Mouse (Mus musculus) liver, adult 2 months (tissue): Measurements from ENCODE around the gene Aebp2.

Experiments
- CTCF ChIP-seq: fragments of 200-500 bp; IDR thresholded peaks from 2 replicates; pipeline ENCODE4 v1.5.1; 2011; ENCODE audit warnings: low read depth, low read length, control low read depth
- POLR2A ChIP-seq: fragments of 200-500 bp; IDR thresholded peaks from 2 replicates; pipeline ENCODE4 v1.6.1; 2011; ENCODE audit warnings: low read length, control low read depth; ENCODE audit not compliant: insufficient read depth; ENCODE audit errors: extremely low read depth

GRCm38 (mm10) chr6:140689617-140690404, 67.3 kb downstream of the Aebp2 start:
- TF ChIP-seq POLR2A (no peak), CTCF (no peak)
